Mouse (Mus musculus): ENCODE measurements at regions not wholly inside any gene's neighbourhood (a gene's known extent, or its start where the extent isn't known, plus 50 kb on each side); places are given as distances from the start of the nearest gene placed in this dataset.

GRCm38 (mm10) chr11:63712053-63712864, 209.8 kb downstream of the Hs3st3b1 start:
- no peak for DNase-seq (ENCODE audit: extremely low read depth, low read depth)

GRCm38 (mm10) chr11:63722261-63722660, 199.8 kb downstream of the Hs3st3b1 start:
- DNase-seq (ENCODE audit: extremely low read depth, low read depth) = no peak

GRCm38 (mm10) chr11:63730880-63731279, 191.2 kb downstream of the Hs3st3b1 start:
- no peak for DNase-seq (ENCODE audit: extremely low read depth, low read depth)

GRCm38 (mm10) chr11:63753260-63753659, 168.8 kb downstream of the Hs3st3b1 start:
- DNase-seq (ENCODE audit: extremely low read depth, low read depth) = no peak

GRCm38 (mm10) chr11:63754826-63755225, 167.3 kb downstream of the Hs3st3b1 start:
- no peak for DNase-seq (ENCODE audit: extremely low read depth, low read depth)

- DNase-seq (ENCODE audit: extremely low read depth, low read depth) = no peak
Observed at GRCm38 (mm10) chr11:63758313-63758712, 163.8 kb downstream of the Hs3st3b1 start.

- DNase-seq (ENCODE audit: extremely low read depth, low read depth) = no peak
Observed at GRCm38 (mm10) chr11:63761561-63761960, 160.5 kb downstream of the Hs3st3b1 start.

- DNase-seq (ENCODE audit: extremely low read depth, low read depth) = no peak
Observed at GRCm38 (mm10) chr11:63767631-63768250, 154.3 kb downstream of the Hs3st3b1 start.

- no peak for DNase-seq (ENCODE audit: extremely low read depth, low read depth)
Observed at GRCm38 (mm10) chr11:63769738-63770137, 152.4 kb downstream of the Hs3st3b1 start.

GRCm38 (mm10) chr11:63775382-63775781, 146.7 kb downstream of the Hs3st3b1 start:
- DNase-seq (ENCODE audit: extremely low read depth, low read depth) = no peak

- no peak for DNase-seq (ENCODE audit: extremely low read depth, low read depth)
Observed at GRCm38 (mm10) chr11:63779371-63779770, 142.7 kb downstream of the Hs3st3b1 start.

GRCm38 (mm10) chr11:63781967-63782915, 139.8 kb downstream of the Hs3st3b1 start:
- no peak for DNase-seq (ENCODE audit: extremely low read depth, low read depth)

GRCm38 (mm10) chr11:63785281-63785886, 136.7 kb downstream of the Hs3st3b1 start:
- DNase-seq (ENCODE audit: extremely low read depth, low read depth) = no peak

GRCm38 (mm10) chr11:63785965-63786364, 136.1 kb downstream of the Hs3st3b1 start:
- DNase-seq (ENCODE audit: extremely low read depth, low read depth) = no peak

GRCm38 (mm10) chr11:63789473-63790120, 132.5 kb downstream of the Hs3st3b1 start:
- no peak for DNase-seq (ENCODE audit: extremely low read depth, low read depth)

- DNase-seq (ENCODE audit: extremely low read depth, low read depth) = no peak
Observed at GRCm38 (mm10) chr11:63791004-63791862, 130.9 kb downstream of the Hs3st3b1 start.

GRCm38 (mm10) chr11:63793732-63794503, 128.2 kb downstream of the Hs3st3b1 start:
- no peak for DNase-seq (ENCODE audit: extremely low read depth, low read depth)

GRCm38 (mm10) chr11:63812146-63812545, 109.9 kb downstream of the Hs3st3b1 start:
- no peak for DNase-seq (ENCODE audit: extremely low read depth, low read depth)

GRCm38 (mm10) chr11:63822847-63823246, 99.2 kb downstream of the Hs3st3b1 start:
- DNase-seq (ENCODE audit: extremely low read depth, low read depth) = no peak
